Mouse (Mus musculus): ENCODE measurements around the gene Mapk3.
"Not testable (repeated sequence)": the region's sequence is repeated elsewhere in the genome, so short reads cannot be mapped to it uniquely, and the experiment has no call there.

Gene Mapk3

GRCm38 (mm10) chr7:126759050-126759671, at the start of gene Mapk3:
TSS of gene Mapk3 (plus strand) at chr7:126759601.
- in situ Hi-C loops (cut with MboI), result no loop called here

- in situ Hi-C loops (cut with MboI), result no loop called here
Observed at GRCm38 (mm10) chr7:126710266-126710665, 49.1 kb upstream of the Mapk3 start.

GRCm38 (mm10) chr7:126711910-126712309, 47.5 kb upstream of the Mapk3 start:
- in situ Hi-C loops (cut with MboI), result no loop called here

GRCm38 (mm10) chr7:126715679-126716078, 43.7 kb upstream of the Mapk3 start:
- in situ Hi-C loops (cut with MboI), result no loop called here

GRCm38 (mm10) chr7:126717566-126717965, 41.8 kb upstream of the Mapk3 start:
- in situ Hi-C loops (cut with MboI), result no loop called here

- in situ Hi-C loops (cut with MboI), result no loop called here
Observed at GRCm38 (mm10) chr7:126718787-126719337, 40.5 kb upstream of the Mapk3 start.

- in situ Hi-C loops (cut with MboI), result no loop called here
Observed at GRCm38 (mm10) chr7:126721635-126722034, 37.8 kb upstream of the Mapk3 start.

GRCm38 (mm10) chr7:126725077-126725476, 34.3 kb upstream of the Mapk3 start:
- in situ Hi-C loops (cut with MboI), result no loop called here

- in situ Hi-C loops (cut with MboI), result no loop called here
Observed at GRCm38 (mm10) chr7:126725667-126726066, 33.7 kb upstream of the Mapk3 start.

GRCm38 (mm10) chr7:126730256-126730789, 29.1 kb upstream of the Mapk3 start:
- in situ Hi-C loops (cut with MboI), result not testable (repeated sequence)

- in situ Hi-C loops (cut with MboI), result no loop called here
Observed at GRCm38 (mm10) chr7:126736122-126736521, 23.3 kb upstream of the Mapk3 start.

- in situ Hi-C loops (cut with MboI), result no loop called here
Observed at GRCm38 (mm10) chr7:126739551-126739950, 19.9 kb upstream of the Mapk3 start.

GRCm38 (mm10) chr7:126740132-126740735, 19.2 kb upstream of the Mapk3 start:
- in situ Hi-C loops (cut with MboI), result no loop called here

- in situ Hi-C loops (cut with MboI), result no loop called here
Observed at GRCm38 (mm10) chr7:126740977-126741376, 18.4 kb upstream of the Mapk3 start.

- in situ Hi-C loops (cut with MboI), result no loop called here
Observed at GRCm38 (mm10) chr7:126741452-126741851, 17.9 kb upstream of the Mapk3 start.

GRCm38 (mm10) chr7:126741964-126742482, 17.4 kb upstream of the Mapk3 start:
- in situ Hi-C loops (cut with MboI), result no loop called here

- in situ Hi-C loops (cut with MboI), result no loop called here
Observed at GRCm38 (mm10) chr7:126746066-126746465, 13.3 kb upstream of the Mapk3 start.

GRCm38 (mm10) chr7:126746798-126747197, 12.6 kb upstream of the Mapk3 start:
- in situ Hi-C loops (cut with MboI), result no loop called here

GRCm38 (mm10) chr7:126748824-126749223, 10.6 kb upstream of the Mapk3 start:
- in situ Hi-C loops (cut with MboI), result no loop called here

GRCm38 (mm10) chr7:126749582-126750343, 9.6 kb upstream of the Mapk3 start:
- in situ Hi-C loops (cut with MboI), result no loop called here

- in situ Hi-C loops (cut with MboI), result no loop called here
Observed at GRCm38 (mm10) chr7:126754866-126755265, 4.5 kb upstream of the Mapk3 start.

- in situ Hi-C loops (cut with MboI), result no loop called here
Observed at GRCm38 (mm10) chr7:126758539-126758938, 862 bp upstream of the Mapk3 start.
